Mouse (Mus musculus) lung, postnatal 4 days (tissue): Measurements from ENCODE around the gene Rab25.

Experiments used
- DNase-seq, 2 experiments: peaks; one replicate each; pipeline ENCODE4 v3.0.0; 2021

The Rab25 gene

DNA sequence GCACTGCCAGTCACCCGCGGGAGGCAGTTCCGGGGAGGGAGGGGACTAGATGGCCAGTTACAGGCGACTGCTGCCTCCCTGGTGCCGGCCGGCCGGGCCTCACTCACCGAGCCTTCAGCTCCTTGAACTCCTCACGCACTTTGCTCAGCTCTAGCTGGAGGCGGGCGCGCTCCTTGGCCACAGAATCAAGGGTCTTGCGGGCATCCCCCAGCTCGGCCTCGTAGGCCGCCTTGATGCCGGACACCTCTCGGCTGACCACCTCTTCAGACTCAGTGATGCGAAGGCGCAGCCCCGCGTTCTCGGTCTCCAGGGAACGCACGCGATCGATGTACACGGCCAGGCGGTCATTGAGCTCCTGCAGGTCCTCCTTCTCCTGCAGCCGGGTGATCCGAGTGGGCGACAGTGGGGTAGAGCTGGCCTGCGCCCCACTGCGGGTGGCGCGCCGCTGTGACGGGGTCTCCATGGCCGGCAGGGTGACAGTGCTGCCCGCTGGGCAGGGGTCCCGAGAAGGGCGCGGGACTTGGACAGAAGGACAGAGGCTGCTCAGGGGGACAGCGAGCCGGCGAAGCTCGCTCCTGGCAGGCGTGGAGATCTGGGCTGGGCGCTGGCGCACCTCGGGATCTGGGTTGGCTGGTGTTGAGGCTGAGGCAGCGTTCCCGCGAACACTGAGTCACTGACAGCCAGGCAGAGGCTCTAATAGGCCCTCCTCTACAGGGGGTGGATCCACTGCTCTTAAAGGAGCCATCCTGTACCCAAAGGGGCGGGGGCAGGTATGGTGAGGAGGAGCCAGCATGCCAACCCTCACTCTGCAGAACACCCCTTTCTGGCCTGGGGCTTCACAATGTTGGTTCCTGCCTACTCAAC, 45.2 kb downstream of the Rab25 start:
- DNase-seq, result peak; percentile 90 to 93

GRCm38 (mm10) chr3:88502031-88502571, 46.0 kb downstream of the Rab25 start:
- DNase-seq, result peak in 1 of 2 experiments; percentile 57

DNA sequence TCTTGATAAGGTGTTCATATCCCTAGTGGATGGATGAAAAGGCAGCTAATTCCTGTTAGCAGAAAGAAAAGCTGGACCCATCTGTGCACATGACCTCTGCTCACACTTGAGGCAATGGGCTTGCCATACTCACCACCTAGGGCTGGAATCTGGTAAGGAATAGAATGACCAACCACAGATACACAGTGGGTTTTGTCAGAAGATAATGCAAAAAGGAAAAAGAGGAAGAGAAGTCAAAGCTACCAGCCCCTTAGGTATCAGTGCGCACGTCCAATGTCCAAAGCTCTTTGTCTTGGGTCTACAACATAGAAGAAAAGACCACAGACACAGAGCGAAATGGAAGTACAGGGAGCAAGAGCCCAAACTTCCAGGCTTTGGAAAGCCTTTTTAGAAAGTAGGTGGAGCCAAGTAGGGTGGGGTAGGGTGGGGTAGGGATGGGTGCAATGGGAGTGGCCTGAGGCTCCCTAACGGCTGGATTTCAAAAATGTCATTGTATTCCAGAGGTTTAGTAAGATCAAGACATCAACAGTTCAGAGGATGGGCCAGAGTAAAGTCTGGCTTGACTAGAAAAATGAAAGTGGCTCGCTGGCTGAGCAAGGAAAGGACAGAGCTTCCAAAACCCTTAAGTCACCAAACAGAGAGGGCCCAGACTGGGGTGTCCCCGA, 46.6 kb downstream of the Rab25 start:
- no peak for DNase-seq

GRCm38 (mm10) chr3:88500655-88501365, 47.3 kb downstream of the Rab25 start:
- no peak for DNase-seq

DNA sequence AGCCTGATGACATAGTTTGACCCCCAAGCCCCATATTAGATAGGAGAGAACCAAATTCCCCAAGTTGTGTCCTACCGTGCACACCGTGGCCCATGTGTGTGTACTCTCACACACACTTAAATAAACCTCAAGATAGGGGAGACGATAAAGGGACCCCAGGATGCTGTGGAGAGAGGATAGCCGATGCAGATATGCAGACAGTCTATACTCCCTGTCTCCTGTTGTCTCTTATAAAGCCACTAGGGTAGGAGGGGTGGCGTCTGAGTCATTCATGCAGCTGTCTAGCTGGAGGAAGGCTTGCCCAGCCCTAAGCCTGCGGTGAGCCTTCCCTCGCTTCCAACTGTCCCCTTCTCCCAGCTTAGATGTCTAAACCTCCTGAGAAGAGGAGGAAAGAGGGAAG, 48.0 kb downstream of the Rab25 start:
- DNase-seq, result no peak

DNA sequence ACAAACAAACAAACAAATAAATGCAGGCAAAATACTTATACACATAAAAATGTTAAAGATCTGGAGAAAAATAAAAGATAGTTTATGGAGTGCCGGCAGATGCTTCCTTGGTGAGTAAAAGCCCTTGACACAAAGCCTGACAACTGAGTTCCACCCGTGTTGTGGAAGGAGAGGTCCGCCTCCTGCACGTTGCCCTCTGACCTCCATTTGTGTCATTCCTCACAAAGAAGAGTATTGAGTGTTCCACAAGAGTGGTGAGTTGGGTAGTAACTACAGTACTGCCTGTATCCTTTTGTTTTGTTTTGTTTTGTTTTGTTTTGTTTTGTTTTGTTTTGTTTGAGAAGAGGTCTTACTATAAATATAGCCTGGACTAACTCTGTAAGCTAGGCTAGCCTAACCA, 48.5 kb downstream of the Rab25 start:
- no peak for DNase-seq

DNA sequence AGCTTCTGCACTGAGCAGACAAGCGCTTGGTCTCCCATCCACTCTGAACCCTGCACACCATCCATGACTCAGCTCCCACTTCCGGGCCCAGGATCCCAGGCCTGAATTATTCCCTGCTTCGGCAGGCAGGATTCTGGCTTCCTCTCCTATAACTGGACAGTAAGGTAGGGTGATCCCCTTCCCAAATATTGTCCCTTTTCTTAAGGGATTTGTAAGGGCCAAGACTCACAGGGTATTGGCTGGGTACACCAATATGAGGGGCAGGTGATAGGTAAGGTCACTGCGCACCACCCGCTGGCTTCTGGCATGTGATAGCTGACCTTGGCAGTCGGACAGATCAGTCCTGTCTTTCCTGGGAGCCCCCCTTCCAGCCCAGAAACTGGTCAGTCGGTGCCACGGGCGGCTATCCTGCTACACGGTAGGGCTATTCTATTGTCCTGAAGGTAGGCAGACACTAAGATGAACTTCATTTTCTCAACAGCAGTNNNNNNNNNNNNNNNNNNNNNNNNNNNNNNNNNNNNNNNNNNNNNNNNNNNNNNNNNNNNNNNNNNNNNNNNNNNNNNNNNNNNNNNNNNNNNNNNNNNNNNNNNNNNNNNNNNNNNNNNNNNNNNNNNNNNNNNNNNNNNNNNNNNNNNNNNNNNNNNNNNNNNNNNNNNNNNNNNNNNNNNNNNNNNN, 52.2 kb downstream of the Rab25 start:
- DNase-seq, result no peak

GRCm38 (mm10) chr3:88494836-88495628, 53.1 kb downstream of the Rab25 start:
- peak; percentile 75 to 86 for DNase-seq

GRCm38 (mm10) chr3:88493706-88494582, 54.2 kb downstream of the Rab25 start:
- DNase-seq, result no peak
